Mouse (Mus musculus) neural tube, embryonic 11.5 days (tissue): ENCODE data around the gene Gjb4. TPM values are rescaled to one million over a fixed set of nuclear protein-coding genes. Genes with fewer than 3 reads are reported as not detected.

Experiments
- ATAC-seq: fragments of 200-750 bp; cut with Nextera tagmentation; 2 replicates; pipeline ENCODE4 v1.8.0; 2017; ENCODE audit warnings: moderate number of reproducible peaks, mild to moderate bottlenecking, moderate TSS enrichment, moderate library complexity; ENCODE audit not compliant: insufficient read depth, low FRiP score, low TSS enrichment
- DNase-seq: peaks from one replicate; pipeline ENCODE4 v3.0.0-alpha.2; 2015; ENCODE audit warnings: low spot score
- H3K27ac ChIP-seq: fragments of 300-500 bp; sonication (generic); 2 replicates; pipeline ENCODE4 v1.5.1; 2014; ENCODE audit warnings: low read depth, mild to moderate bottlenecking, low read length
- H3K27me3 ChIP-seq: fragments of 300-500 bp; sonication (generic); 2 replicates; pipeline ENCODE4 v1.6.1; 2014; ENCODE audit warnings: mild to moderate bottlenecking, low read length, mixed read lengths; ENCODE audit not compliant: control insufficient read depth, insufficient read depth
- H3K36me3 ChIP-seq: fragments of 300-500 bp; sonication (generic); 2 replicates; pipeline ENCODE4 v1.6.1; 2014; ENCODE audit warnings: mild to moderate bottlenecking, low read length, moderate library complexity, mixed read lengths; ENCODE audit not compliant: control insufficient read depth, insufficient read depth
- H3K4me1 ChIP-seq: fragments of 300-500 bp; sonication (generic); 2 replicates; pipeline ENCODE4 v1.6.1; 2014; ENCODE audit warnings: low read length, mixed read lengths; ENCODE audit not compliant: control insufficient read depth, insufficient read depth
- H3K4me2 ChIP-seq: fragments of 300-500 bp; sonication (generic); 2 replicates; pipeline ENCODE4 v1.6.1; 2014; ENCODE audit warnings: low read depth, mild to moderate bottlenecking, moderate library complexity
- H3K4me3 ChIP-seq: fragments of 300-500 bp; sonication (generic); 2 replicates; pipeline ENCODE4 v1.5.1; 2014; ENCODE audit warnings: low read depth, low read length
- H3K9ac ChIP-seq: fragments of 300-500 bp; sonication (generic); 2 replicates; pipeline ENCODE4 v1.6.1; 2014; ENCODE audit warnings: mild to moderate bottlenecking, low read length
- H3K9me3 ChIP-seq: fragments of 300-500 bp; sonication (generic); 2 replicates; pipeline ENCODE4 v1.6.1; 2016; ENCODE audit warnings: low read length; ENCODE audit not compliant: control insufficient read depth
- WGBS: fragments of 180-500 bp; shearing (Covaris S2); extraction: QIAGEN DNeasy Blood & Tissue Kit; methylation state at CpG from one replicate; pipeline ENCODE4 v1.1.7; 2014; 5-methylcytosine and 5-hydroxymethylcytosine counted together
- polyA plus RNA-seq: library from polyadenylated mRNA; unstranded; fragments of >200 nt; fragmentation: Nextera tagmentation; extraction: Ambion mirVana; gene quantifications from 2 replicates; pipeline ENCODE4 v1.2.1, GENCODE M21; 2014

Gene Gjb4
- polyA plus RNA-seq, 1 experiment from 2014 or later, result not detected

GRCm38 (mm10) chr4:127374645-127375044 lies 20.8 kb upstream of the Gjb4 start:
- Histone ChIP-seq H3K9ac (no peak overlapping the region), H3K4me2 (no peak overlapping the region), H3K36me3 (no peaks in the 10 kb centered on the region), H3K27ac (no peak overlapping the region), H3K4me1 (no peaks in the 10 kb centered on the region), H3K4me3 (no peak overlapping the region), H3K9me3 (no peaks in the 10 kb centered on the region), H3K27me3 (no peaks in the 10 kb centered on the region)
- DNase-seq (no peak), ATAC-seq (no peak)
- 88% methylated on average over 4 of the region's 4 CpGs for WGBS

- no peaks in the 10 kb centered on the region for H3K4me1 ChIP-seq
- DNase-seq (no peak), ATAC-seq (no peak)
- no peak overlapping the region for H3K9ac ChIP-seq
- H3K4me3 ChIP-seq, result no peak overlapping the region
- H3K9me3 ChIP-seq, result no peaks in the 10 kb centered on the region
- H3K27ac ChIP-seq, result no peak overlapping the region
- no peak overlapping the region for H3K4me2 ChIP-seq
- WGBS, result 76% methylated on average over 8 of the region's 8 CpGs
- H3K36me3 ChIP-seq, result no peaks in the 10 kb centered on the region
- no peaks in the 10 kb centered on the region for H3K27me3 ChIP-seq
Measured at GRCm38 (mm10) chr4:127373491-127373890, 19.6 kb upstream of the Gjb4 start.

GRCm38 (mm10) chr4:127371546-127371945 lies 17.7 kb upstream of the Gjb4 start:
- H3K9ac ChIP-seq, result no peak overlapping the region
- H3K27ac ChIP-seq, result no peak overlapping the region
- H3K36me3 ChIP-seq, result no peaks in the 10 kb centered on the region
- H3K4me2 ChIP-seq, result no peak overlapping the region
- DNase-seq (no peak), ATAC-seq (no peak)
- WGBS, result 83% methylated on average over 5 of the region's 5 CpGs
- H3K27me3 ChIP-seq, result no peaks in the 10 kb centered on the region
- no peaks in the 10 kb centered on the region for H3K4me1 ChIP-seq
- H3K4me3 ChIP-seq, result no peak overlapping the region
- H3K9me3 ChIP-seq, result no peaks in the 10 kb centered on the region

DNA sequence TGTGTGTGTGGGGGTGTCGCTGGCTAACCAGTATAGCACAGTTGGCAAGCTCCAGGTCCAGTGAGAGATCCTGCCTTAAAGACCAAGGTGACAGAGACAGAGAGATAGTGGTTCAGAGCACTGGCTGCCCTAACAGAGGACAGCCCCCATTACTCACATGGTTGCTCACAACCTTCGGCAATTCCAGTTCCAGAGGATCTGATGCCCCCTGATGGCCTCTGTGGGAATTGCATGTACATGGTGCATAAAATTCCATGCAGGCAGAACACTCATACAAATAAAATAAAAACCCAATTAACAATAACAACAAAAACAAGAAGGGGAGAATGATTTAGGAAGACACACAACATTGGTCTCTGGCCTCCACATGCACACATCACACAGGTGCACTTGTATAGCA lies 16.6 kb upstream of the Gjb4 start:
- DNase-seq (peak; percentile 48), ATAC-seq (no peak)
- no peaks in the 10 kb centered on the region for H3K27me3 ChIP-seq
- no peaks in the 10 kb centered on the region for H3K9me3 ChIP-seq
- 53% methylated on average over 2 of the region's 2 CpGs for WGBS
- 0 out of 2 replicates have a peak, but pooled peaks cover 4% of the 10 kb centered on the region for H3K4me1 ChIP-seq
- no peak overlapping the region for H3K4me2 ChIP-seq
- no peak overlapping the region for H3K4me3 ChIP-seq
- H3K9ac ChIP-seq, result no peak overlapping the region
- H3K36me3 ChIP-seq, result no peaks in the 10 kb centered on the region
- no peak overlapping the region for H3K27ac ChIP-seq

- H3K4me3 ChIP-seq, result no peak overlapping the region
- H3K27ac ChIP-seq, result no peak overlapping the region
- H3K9me3 ChIP-seq, result no peaks in the 10 kb centered on the region
- no peak overlapping the region for H3K9ac ChIP-seq
- ATAC-seq (peak; percentile 51; the same call in 1 of the 2 replicates), DNase-seq (peak; percentile 83)
- H3K4me1 ChIP-seq, result peaks cover 6% of the 10 kb centered on the region; the same call in 1 of the 2 replicates
- H3K36me3 ChIP-seq, result no peaks in the 10 kb centered on the region
- H3K4me2 ChIP-seq, result no peak overlapping the region
- WGBS, result 35% methylated on average over 13 of the region's 13 CpGs
- H3K27me3 ChIP-seq, result no peaks in the 10 kb centered on the region
Measured at GRCm38 (mm10) chr4:127368379-127368973, 14.6 kb upstream of the Gjb4 start.

DNA sequence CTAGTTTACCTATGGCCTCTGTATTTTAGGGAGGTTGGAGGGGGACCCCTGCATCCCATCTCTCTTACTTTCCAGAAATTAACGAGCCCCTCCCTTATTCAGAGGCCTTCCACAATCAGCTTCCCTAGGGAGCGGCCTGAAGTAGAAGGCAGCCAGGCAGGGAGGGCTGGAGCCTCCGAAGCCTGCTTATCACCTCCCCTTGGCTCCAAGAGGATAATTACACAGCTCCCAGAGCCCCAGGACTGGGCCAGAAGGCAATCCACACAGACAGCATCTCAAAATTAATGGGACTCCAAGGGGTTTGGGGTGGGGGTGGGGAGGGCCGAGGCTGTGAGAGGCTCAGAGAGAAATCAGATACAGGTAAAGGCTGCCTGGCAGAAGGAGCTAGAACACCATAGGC lies 12.0 kb upstream of the Gjb4 start:
- H3K4me1 ChIP-seq, result peaks cover 6% of the 10 kb centered on the region; the same call in 1 of the 2 replicates
- H3K36me3 ChIP-seq, result no peaks in the 10 kb centered on the region
- peak; percentile 42 for DNase-seq
- no peaks in the 10 kb centered on the region for H3K9me3 ChIP-seq
- no peak overlapping the region for H3K4me2 ChIP-seq
- ATAC-seq, result no peak
- H3K4me3 ChIP-seq, result no peak overlapping the region
- 0 out of 2 replicates have a peak overlapping the region, but pooled peaks have one; percentile 27 for H3K27ac ChIP-seq
- H3K27me3 ChIP-seq, result no peaks in the 10 kb centered on the region
- 20% methylated on average over 4 of the region's 4 CpGs for WGBS
- no peak overlapping the region for H3K9ac ChIP-seq

- H3K9me3 ChIP-seq, result no peaks in the 10 kb centered on the region
- ATAC-seq (no peak; the same call in 1 of the 2 replicates), DNase-seq (peak; percentile 21)
- H3K4me2 ChIP-seq, result no peak overlapping the region
- H3K4me1 ChIP-seq, result peaks cover 6% of the 10 kb centered on the region; the same call in 1 of the 2 replicates
- H3K4me3 ChIP-seq, result no peak overlapping the region
- H3K36me3 ChIP-seq, result no peaks in the 10 kb centered on the region
- no peaks in the 10 kb centered on the region for H3K27me3 ChIP-seq
- WGBS, result 23% methylated on average over 5 of the region's 5 CpGs
- H3K9ac ChIP-seq, result 0 out of 2 replicates have a peak overlapping the region, but pooled peaks have one; percentile 11
- 0 out of 2 replicates have a peak overlapping the region, but pooled peaks have one; percentile 27 for H3K27ac ChIP-seq
Measured at GRCm38 (mm10) chr4:127365433-127365832, 11.6 kb upstream of the Gjb4 start.

DNA sequence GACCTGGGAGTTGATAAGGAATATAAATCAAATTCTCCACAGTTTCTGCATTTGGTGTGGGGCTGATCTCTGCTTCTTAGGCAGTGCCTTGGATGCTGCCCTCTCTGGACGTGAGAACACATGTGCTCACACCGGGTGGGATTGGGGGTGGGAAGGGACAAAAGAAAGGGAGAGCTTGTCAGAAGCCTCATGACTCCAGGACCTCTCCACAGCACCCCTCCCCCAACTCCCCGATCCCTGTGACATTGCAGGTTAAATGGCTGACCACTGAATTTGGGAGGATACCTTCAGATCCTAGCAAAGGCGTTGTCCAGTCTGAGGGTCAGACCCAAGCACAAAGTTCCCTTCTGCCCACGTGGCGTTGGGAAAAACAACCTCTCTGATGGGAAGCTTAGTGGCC lies 10.6 kb upstream of the Gjb4 start:
- H3K9me3 ChIP-seq, result no peaks in the 10 kb centered on the region
- H3K27ac ChIP-seq, result no peak overlapping the region
- H3K4me1 ChIP-seq, result peaks cover 6% of the 10 kb centered on the region; the same call in 1 of the 2 replicates

DNA sequence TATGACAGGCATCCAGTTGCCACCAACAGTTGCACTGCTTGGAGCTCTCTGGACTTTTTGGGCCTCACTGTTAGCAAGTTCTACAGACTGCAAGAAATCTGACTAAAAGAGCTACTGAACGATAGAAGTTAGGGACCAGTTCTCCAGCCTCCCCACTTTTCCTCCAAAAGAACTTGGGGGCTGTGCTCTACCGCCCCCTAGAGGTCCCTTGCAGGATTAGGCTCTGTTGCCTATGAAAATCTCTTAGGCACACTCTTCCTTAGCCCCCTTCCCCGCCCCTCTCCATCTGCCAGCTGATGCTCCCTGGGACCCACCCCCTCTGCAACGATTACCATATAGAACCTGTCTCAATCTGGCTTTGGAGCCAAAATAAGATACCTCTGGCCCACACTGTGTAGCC lies 9.4 kb upstream of the Gjb4 start:
- Histone ChIP-seq H3K36me3 (no peaks in the 10 kb centered on the region), H3K27ac (no peak overlapping the region), H3K4me2 (no peak overlapping the region), H3K4me3 (no peak overlapping the region), H3K27me3 (no peaks in the 10 kb centered on the region), H3K9ac (no peak overlapping the region), H3K9me3 (no peaks in the 10 kb centered on the region), H3K4me1 (peaks cover 6% of the 10 kb centered on the region; the same call in 1 of the 2 replicates)
- ATAC-seq, result no peak
- 69% methylated on average over 4 of the region's 4 CpGs for WGBS
- no peak for DNase-seq

More for the DNA sequence above, 10.6 kb upstream of the Gjb4 start:
- no peak for DNase-seq
- Histone ChIP-seq H3K36me3 (no peaks in the 10 kb centered on the region), H3K27me3 (no peaks in the 10 kb centered on the region), H3K9ac (no peak overlapping the region), H3K4me3 (no peak overlapping the region), H3K4me2 (no peak overlapping the region)
- 65% methylated on average over 6 of the region's 6 CpGs for WGBS
- no peak for ATAC-seq
